Mouse (Mus musculus): Measurements from ENCODE around the gene Madd. TPM values are rescaled to one million over a fixed set of nuclear protein-coding genes. Genes with fewer than 3 reads are reported as not detected.

Madd gene
- polyA plus RNA-seq, 1 experiment = 11.4 TPM

DNA sequence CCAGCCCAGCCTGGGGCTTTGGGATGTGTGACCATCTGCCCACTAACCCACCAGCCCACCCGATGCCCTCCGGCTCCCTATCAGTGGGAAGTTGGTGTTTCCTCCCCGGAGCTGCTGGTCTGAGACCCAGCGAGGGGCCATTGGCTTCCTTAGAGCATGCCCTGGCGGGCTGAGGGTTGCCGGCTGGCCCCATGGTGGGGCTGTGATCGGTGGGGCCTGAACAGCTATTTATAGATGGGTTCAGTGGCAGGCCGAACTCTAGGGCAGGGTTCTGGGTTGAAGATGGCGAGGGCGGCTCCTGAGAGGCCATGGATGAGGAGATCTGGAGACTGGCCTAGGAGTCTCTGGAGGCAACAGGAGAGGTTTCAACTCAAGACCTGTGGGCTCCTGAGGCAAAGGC is 86.6 kb downstream of the Madd start:
- no peak overlapping the region; the same call in 1 of the 2 replicates for H3K4me3 ChIP-seq (ENCODE audit: control insufficient read depth, low read depth, low read length)
- TF ChIP-seq POLR2A (IDR thresholded peaks at IDR 0.05; ENCODE audit: control insufficient read depth, low read depth, low read length) (no peak), CTCF (IDR thresholded peaks at IDR 0.05; ENCODE audit: control insufficient read depth, insufficient read depth, insufficient replicate concordance, low read depth, low read length) (no peak)
- no peaks in the 10 kb centered on the region for H3K4me1 ChIP-seq (ENCODE audit: control insufficient read depth, insufficient read depth, low read length)
- no peak overlapping the region for H3K27ac ChIP-seq (ENCODE audit: control insufficient read depth, insufficient read depth, low read depth, low read length)
- H3K36me3 ChIP-seq (ENCODE audit: control insufficient read depth, insufficient read depth, low read length) = no peaks in the 10 kb centered on the region
- no peaks in the 10 kb centered on the region for H3K27me3 ChIP-seq (ENCODE audit: control insufficient read depth, insufficient read depth, low read length)

DNA sequence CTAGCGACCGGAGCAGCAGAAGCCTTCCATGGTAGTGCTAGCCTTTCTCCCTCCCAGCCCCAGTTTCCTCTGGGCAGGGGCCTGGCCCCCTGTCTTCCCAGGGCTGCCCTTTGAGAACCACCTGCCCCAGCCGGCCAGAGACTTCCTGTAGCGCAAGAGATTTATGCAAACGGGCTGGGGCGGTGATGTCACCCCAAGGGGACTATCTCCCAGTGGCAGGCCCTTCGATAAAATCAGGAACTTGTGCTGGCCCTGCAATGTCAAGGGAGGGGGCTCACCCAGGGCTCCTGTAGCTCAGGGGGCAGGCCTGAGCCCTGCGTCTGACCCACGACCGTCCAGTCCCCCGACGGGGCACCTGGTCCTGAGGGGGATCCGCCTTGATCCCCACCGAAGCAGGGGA is 87.1 kb downstream of the Madd start:
- TF ChIP-seq POLR2A (IDR thresholded peaks at IDR 0.05; ENCODE audit: control insufficient read depth, low read depth, low read length) = no peak
- TF ChIP-seq CTCF (IDR thresholded peaks at IDR 0.05; ENCODE audit: control insufficient read depth, insufficient read depth, insufficient replicate concordance, low read depth, low read length) = no peak
- no peaks in the 10 kb centered on the region for H3K36me3 ChIP-seq (ENCODE audit: control insufficient read depth, insufficient read depth, low read length)
- no peak overlapping the region for H3K27ac ChIP-seq (ENCODE audit: control insufficient read depth, insufficient read depth, low read depth, low read length)
- H3K27me3 ChIP-seq (ENCODE audit: control insufficient read depth, insufficient read depth, low read length) = no peaks in the 10 kb centered on the region
- H3K4me3 ChIP-seq (ENCODE audit: control insufficient read depth, low read depth, low read length) = no peak overlapping the region
- H3K4me1 ChIP-seq (ENCODE audit: control insufficient read depth, insufficient read depth, low read length) = no peaks in the 10 kb centered on the region

DNA sequence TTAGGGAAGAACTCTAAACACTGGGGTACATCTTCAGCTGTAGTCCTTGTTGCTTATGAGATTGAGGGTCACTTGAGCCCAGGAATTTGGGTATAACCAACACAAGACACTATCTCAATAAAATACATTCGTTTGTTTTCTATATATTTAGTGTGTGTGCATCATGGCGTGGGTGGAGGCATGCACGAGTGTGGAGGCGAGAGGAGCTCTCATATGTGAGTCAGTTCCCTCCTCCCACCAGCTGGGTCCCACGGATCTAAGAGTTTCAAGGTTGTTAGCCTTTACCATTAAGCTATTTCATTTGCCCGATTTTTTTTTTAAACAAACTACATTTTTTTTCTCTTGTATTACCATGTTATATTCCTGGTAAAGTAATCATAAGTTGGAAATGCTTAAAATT is 92.8 kb downstream of the Madd start:
- H3K36me3 ChIP-seq (ENCODE audit: control insufficient read depth, insufficient read depth, low read length) = no peaks in the 10 kb centered on the region
- H3K27ac ChIP-seq (ENCODE audit: control insufficient read depth, insufficient read depth, low read depth, low read length) = no peak overlapping the region
- no peaks in the 10 kb centered on the region for H3K4me1 ChIP-seq (ENCODE audit: control insufficient read depth, insufficient read depth, low read length)
- H3K4me3 ChIP-seq (ENCODE audit: control insufficient read depth, low read depth, low read length) = no peak overlapping the region
- TF ChIP-seq CTCF (IDR thresholded peaks at IDR 0.05; ENCODE audit: control insufficient read depth, insufficient read depth, insufficient replicate concordance, low read depth, low read length) (no peak), POLR2A (IDR thresholded peaks at IDR 0.05; ENCODE audit: control insufficient read depth, low read depth, low read length) (no peak)
- no peaks in the 10 kb centered on the region for H3K27me3 ChIP-seq (ENCODE audit: control insufficient read depth, insufficient read depth, low read length)

DNA sequence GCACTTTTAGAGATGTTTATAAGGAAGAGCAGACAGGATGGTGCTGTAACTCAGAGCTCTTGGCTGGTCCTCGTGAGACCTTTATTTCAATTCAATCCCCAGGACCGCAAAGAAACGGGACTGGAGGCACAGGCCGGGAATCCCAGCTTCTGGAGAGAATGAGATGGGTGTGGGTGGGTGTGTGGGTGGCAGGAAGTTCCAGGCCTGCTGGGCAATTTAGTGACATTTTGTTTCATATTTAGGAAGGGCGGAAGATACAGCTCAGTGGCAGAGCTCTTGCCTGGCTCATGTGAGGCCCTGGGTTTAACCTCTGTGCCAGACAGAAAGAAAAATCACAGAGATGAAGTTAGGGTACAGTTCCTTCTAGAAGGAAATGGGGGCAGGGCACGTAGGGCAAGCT is 93.4 kb downstream of the Madd start:
- H3K4me1 ChIP-seq (ENCODE audit: control insufficient read depth, insufficient read depth, low read length) = no peaks in the 10 kb centered on the region
- H3K27me3 ChIP-seq (ENCODE audit: control insufficient read depth, insufficient read depth, low read length) = no peaks in the 10 kb centered on the region
- H3K27ac ChIP-seq (ENCODE audit: control insufficient read depth, insufficient read depth, low read depth, low read length) = no peak overlapping the region
- no peaks in the 10 kb centered on the region for H3K36me3 ChIP-seq (ENCODE audit: control insufficient read depth, insufficient read depth, low read length)
- no peak for TF ChIP-seq CTCF (IDR thresholded peaks at IDR 0.05; ENCODE audit: control insufficient read depth, insufficient read depth, insufficient replicate concordance, low read depth, low read length)
- TF ChIP-seq POLR2A (IDR thresholded peaks at IDR 0.05; ENCODE audit: control insufficient read depth, low read depth, low read length) = no peak
- no peak overlapping the region for H3K4me3 ChIP-seq (ENCODE audit: control insufficient read depth, low read depth, low read length)

DNA sequence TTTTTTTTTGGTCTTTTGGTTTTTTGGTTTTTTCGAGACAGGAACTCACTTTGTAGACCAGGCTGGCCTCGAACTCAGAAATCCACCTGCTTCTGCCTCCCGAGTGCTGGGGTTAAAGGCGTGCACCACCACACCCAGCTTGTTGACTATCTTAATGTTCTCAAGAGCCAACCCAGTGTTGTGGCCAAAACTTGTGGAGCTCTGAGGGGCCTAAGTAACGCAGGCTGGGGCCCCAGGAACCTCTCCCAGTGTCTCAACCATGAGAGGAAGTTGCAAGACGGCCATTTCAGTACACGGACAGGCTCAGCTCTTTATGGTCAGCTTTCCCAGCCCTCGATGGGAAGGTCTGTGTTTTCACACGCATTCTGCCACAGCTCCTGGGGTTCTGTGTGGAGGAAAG is 94.7 kb downstream of the Madd start:
- TF ChIP-seq CTCF (IDR thresholded peaks at IDR 0.05; ENCODE audit: control insufficient read depth, insufficient read depth, insufficient replicate concordance, low read depth, low read length) (no peak), POLR2A (IDR thresholded peaks at IDR 0.05; ENCODE audit: control insufficient read depth, low read depth, low read length) (no peak)
- Histone ChIP-seq H3K4me1 (ENCODE audit: control insufficient read depth, insufficient read depth, low read length) (peaks cover 3% of the 10 kb centered on the region; the same call in 1 of the 2 replicates), H3K27me3 (ENCODE audit: control insufficient read depth, insufficient read depth, low read length) (no peaks in the 10 kb centered on the region), H3K36me3 (ENCODE audit: control insufficient read depth, insufficient read depth, low read length) (no peaks in the 10 kb centered on the region), H3K27ac (ENCODE audit: control insufficient read depth, insufficient read depth, low read depth, low read length) (no peak overlapping the region), H3K4me3 (ENCODE audit: control insufficient read depth, low read depth, low read length) (no peak overlapping the region)

DNA sequence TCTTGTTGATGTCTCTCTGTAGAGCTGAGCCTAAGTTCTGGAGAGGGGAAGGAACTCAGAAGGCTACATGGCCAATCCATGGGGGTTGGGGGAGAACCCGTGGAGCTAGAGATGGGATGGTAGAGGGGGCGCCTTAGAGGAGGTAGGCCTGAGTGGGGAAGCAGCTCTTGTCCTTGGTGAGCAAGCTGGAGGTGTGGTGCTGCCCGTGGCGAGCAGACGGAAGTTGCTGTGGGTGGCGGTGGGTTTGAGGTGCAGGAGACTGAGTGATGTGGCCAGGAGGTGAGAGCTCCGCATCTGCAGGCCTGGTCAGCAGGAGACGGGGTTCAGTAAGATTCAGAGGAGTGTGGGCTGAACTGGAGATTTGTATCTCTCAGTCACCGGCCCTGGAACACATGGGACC is 96.2 kb downstream of the Madd start:
- no peak overlapping the region for H3K27ac ChIP-seq (ENCODE audit: control insufficient read depth, insufficient read depth, low read depth, low read length)
- H3K4me1 ChIP-seq (ENCODE audit: control insufficient read depth, insufficient read depth, low read length) = peaks cover 3% of the 10 kb centered on the region; the same call in 1 of the 2 replicates
- H3K36me3 ChIP-seq (ENCODE audit: control insufficient read depth, insufficient read depth, low read length) = no peaks in the 10 kb centered on the region
- H3K27me3 ChIP-seq (ENCODE audit: control insufficient read depth, insufficient read depth, low read length) = no peaks in the 10 kb centered on the region
- TF ChIP-seq POLR2A (IDR thresholded peaks at IDR 0.05; ENCODE audit: control insufficient read depth, low read depth, low read length) = no peak
- TF ChIP-seq CTCF (IDR thresholded peaks at IDR 0.05; ENCODE audit: control insufficient read depth, insufficient read depth, insufficient replicate concordance, low read depth, low read length) = no peak
- no peak overlapping the region for H3K4me3 ChIP-seq (ENCODE audit: control insufficient read depth, low read depth, low read length)

Other genes starting within 250 kb of the Madd start
- 19.1 and 19.8 TPM in 2 replicates for gene Celf1, start 243.5 kb downstream of the Madd start, polyA plus RNA-seq (2012; rRNA removed)
- gene Rapsn, start 148.2 kb downstream of the Madd start, polyA plus RNA-seq (2012; rRNA removed) = 6.7 and 7.1 TPM in 2 replicates
- gene Psmc3, start 129.8 kb downstream of the Madd start, polyA plus RNA-seq (2012; rRNA removed) = 435 and 494 TPM in 2 replicates
- gene Slc39a13, start 113.4 kb downstream of the Madd start, polyA plus RNA-seq (2012; rRNA removed) = 65.7 and 67.9 TPM in 2 replicates
- gene Spi1, start 101.4 kb downstream of the Madd start, polyA plus RNA-seq (2012; rRNA removed) = 2.5 and 2.9 TPM in 2 replicates
- gene Mybpc3, start 65.7 kb downstream of the Madd start, polyA plus RNA-seq (2012; rRNA removed) = 0.04 TPM in 1 of 2 replicates, not detected in the other
- gene Nr1h3, start 19.0 kb upstream of the Madd start, polyA plus RNA-seq (2012; rRNA removed) = 20.0 and 22.8 TPM in 2 replicates
- gene Acp2, start 19.0 kb upstream of the Madd start, polyA plus RNA-seq (2012; rRNA removed) = 11.9 and 12.0 TPM in 2 replicates
- gene Ddb2, start 53.1 kb upstream of the Madd start, polyA plus RNA-seq (2012; rRNA removed) = 13.2 and 13.7 TPM in 2 replicates
- gene Pacsin3, start 72.1 kb upstream of the Madd start, polyA plus RNA-seq (2012; rRNA removed) = 3.9 and 5.7 TPM in 2 replicates
- 29.1 and 34.6 TPM in 2 replicates for gene Arfgap2, start 81.1 kb upstream of the Madd start, polyA plus RNA-seq (2012; rRNA removed)

All from testis, adult 2 months (tissue).